Mouse (Mus musculus): ENCODE data around the gene Rsph14.
A peak's percentile ranks its signal among the peaks of the same experiment; 100 is the strongest.

The Rsph14 gene

DNA sequence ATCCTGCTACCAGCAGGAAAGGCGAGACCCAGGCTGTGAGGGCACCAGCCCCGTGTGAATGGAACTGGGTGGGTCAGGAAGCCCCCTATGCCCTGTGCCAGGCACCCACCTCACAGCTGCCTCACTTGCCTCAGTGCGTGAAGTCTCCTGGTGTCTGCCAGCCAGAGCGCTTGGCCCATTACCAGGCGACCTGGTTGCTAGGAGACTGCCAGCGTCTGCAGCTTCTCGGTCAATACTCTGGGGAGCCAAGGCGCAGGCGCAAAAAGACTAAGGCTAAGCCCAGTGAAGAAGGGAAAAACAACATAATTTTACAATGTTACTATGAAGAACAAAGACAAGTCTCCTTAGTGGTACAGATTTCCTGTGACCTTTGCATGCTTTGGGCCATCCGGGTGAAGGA is at the start of gene Rsph14:
TSS of gene Rsph14 (minus strand) at position 192 of the 400 bp plus-strand sequence.
- DNase-seq (ENCODE audit: extremely low spot score, low spot score) = peak; percentile 51

DNA sequence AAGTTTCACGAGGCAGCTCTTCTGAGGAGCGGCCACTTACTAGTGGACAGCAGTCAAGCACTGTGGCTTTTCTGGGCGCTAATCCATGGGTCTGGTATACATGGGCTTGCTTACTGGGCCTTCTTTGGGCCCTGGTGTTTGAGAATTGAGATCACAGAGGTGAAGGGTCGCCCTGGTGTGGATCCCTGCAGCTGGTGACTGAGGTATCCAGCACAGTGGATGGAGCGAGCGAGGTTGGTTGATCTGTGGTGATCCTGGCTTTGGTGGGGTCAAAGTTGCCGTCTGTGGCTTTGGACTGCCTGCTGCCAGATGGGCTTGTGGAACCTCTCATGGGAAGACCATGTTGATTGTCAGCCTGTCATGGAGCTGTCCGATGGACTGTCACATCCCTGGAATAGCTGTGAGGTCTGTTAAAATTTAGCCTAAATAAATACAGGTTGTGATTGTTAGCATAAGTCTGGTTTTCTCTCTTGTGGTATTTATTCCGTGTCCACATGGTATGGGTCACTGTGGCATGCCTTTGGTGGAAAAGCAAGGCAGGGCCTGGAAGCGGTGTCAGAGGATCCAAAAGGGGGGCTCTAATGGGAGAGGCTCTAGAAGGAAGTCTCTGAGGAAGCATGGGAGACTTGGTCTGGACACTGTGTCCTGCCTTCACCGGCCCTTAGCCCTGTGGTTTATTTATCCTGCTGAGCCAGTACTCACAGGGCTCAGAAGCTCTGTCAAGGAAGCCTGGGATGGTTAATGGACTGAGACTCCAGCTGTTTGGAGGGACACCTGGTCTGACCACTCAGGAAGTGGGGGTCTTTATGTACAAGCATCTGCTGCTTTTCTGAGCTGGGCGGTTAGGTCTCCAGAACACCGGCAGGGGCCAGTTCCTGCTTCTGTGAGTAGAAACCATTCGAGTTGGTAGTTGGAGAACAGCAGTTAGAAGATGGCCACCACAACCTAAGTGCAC is 46.1 kb upstream of the Rsph14 start:
- DNase-seq (ENCODE audit: extremely low spot score, low spot score) = no peak

DNA sequence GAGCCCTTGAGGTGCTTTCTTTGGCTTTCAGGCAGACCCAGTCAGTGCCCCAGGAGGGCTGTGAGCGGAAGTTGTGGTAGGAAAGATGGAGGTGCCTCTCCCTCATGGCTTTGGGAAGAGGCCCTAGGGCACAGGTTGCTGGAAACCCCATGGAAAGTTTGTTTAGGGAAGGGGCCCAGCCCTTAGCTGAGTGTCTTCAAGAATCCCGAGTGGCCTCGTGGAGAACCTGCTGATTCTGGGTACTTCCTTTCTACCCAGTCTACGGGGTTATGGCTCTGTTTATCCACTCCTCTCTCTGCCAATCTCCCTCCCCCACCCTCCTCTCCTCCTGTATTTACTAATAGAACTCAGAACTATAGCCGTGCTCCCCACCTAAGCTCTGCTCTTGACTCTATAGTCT is 43.3 kb upstream of the Rsph14 start:
- no peak for DNase-seq (ENCODE audit: extremely low spot score, low spot score)

DNA sequence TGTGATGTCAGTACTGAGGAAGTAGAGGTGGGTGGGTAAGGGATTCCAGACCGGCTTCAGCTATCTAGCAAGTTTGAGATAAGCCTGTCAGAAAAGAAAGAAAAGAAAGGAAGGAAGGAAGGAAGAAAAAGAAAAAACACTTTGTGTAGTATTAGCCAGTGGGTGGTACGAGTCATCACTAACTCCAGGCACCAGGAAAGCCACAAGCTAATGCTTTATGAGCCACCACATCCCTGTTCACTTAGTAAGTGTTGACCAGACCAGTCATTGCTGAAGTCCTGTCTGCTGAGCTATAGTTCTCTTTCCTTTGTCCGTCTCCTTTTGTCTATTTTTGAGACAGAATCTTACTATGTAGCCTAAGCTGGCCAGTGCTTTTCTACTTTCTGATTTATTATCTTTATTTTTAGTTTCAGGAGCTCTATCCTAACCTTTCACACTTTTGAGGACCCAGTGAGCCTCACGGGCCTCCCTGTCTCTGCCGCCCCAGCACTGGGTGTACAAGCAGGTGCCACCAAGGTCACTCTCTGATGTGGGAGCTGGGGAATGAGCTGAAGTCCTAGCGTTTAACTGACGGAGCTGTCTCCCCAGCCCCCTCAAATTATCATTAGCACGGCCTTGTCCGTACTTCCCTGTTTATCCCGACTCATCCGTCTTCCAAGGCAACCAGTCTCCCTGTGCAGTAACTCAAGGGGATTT is 38.0 kb upstream of the Rsph14 start:
- no peak for DNase-seq (ENCODE audit: extremely low spot score, low spot score)

DNA sequence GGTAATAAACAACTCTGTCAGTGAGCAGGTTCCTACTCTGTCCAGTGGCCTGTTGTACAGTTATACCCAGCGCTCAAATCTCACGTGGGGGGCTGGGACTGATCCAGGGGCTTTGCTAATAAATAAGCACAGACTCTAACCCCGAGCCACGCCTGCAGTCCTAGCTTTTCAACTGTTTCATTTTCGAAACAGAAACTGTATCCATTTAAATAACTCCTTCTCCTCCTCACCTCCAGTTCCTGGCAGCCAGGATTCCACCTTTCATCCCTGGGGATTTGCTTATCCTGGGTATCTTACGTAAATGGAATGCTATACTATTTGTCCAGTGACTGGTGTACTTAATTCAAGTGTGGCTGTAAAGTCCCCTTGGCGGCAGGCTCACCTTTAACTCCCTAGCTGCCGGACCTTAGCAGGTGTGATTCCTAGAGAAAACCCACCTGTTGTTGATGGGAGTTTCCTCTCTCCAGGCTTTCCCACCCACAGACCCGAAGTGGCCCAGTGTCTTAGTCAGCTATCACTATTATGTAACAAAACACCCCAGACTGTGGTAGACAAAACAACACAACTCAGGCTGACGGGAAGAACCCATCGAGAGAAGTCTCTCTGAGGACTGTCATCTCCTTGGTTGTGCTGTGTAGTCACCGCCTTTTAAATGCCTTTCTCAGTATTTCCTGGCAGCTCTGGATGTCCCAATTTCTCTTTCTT is 36.4 kb upstream of the Rsph14 start:
- no peak for DNase-seq (ENCODE audit: extremely low spot score, low spot score)

DNA sequence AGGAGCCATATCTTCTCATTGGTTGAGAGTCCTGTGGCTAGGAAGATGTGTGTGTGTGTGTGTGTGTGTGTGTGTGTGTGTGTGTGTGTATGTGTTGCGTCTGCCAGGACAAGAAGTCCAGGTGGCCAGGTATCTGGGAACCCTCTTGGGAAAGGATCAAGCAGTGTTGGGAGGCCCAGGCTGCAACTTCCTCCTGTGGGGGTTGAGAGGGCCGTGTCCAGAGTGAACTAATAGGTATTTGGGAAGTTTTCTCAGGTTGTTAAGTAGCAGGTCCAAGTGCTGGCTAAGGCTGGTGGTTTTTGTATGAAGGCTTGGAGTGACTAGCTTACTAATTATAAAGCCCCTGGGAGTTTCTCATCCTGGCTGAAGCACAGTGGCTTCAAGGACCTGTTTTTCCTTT is 35.7 kb upstream of the Rsph14 start:
- DNase-seq (ENCODE audit: extremely low spot score, low spot score) = no peak

DNA sequence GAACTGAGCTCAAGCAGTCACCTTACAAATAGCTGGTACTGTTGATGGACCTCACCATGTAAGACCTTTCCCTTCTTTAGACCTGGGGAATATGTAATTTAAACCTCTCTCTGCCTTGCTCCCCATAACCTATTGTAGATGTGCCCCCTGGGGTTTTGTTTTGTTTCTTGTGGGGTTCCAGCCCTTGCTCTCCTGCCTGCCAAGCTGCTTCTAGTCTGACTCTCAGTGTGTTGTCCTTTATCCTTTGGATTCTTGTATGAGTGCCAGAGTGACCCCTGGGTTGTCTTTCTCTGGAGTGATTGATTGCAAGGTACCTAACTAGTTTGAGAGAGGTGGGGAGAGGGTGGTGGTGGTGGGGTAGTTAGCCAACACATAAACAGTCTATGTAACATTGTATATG is 35.1 kb upstream of the Rsph14 start:
- no peak for DNase-seq (ENCODE audit: extremely low spot score, low spot score)

DNA sequence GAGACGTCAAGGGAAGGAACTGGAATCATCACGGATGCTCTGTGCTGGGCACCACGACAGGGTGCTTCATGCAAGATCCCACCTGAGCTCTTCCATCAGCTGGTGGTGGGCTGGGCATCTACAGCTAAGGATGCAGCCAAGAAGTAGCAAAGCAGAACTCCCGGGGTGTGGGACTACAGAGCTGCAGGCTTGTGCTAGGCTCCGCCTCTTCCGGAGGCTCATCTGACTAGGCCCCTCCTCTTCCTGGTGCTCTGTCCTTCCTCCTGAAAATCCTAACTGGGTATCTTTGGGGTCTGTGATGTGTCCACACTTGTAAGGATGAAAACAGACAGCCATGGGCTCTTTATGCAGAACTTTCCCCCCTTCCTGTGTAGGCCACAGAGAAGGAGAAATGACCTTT is 33.3 kb upstream of the Rsph14 start:
- no peak for DNase-seq (ENCODE audit: extremely low spot score, low spot score)

DNA sequence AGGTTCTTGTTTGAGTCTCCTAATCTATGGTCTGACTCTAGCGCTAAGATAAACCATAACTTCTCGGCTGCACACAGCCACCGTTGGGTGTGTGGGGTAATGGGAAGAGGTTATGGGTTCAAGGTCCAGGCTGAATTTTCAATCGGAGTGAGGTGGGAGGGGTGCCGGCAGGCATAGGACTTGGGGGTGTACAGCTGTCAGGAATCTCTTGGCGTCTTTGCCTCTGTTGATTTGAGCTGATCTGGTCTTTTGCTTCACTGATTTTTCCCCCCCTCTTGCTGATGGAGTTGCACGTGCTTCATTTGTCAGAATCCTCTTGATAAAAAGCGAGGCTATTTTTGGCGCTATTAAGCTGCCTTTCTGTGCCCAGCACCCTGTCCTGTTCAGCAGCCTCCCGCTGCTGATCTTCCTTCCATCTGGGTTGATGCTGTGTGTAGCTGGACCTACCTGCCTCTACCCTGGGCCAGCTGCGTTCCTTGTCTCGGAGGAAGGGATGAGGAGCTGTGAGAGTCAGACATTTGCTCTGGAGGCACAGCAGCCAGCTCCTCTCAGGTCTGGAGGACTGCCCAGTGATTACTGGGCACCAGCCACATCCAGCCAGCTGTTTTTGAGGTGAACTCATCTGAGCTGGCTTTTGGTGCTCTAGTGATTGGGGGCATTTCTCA is 31.0 kb upstream of the Rsph14 start:
- no peak for DNase-seq (ENCODE audit: extremely low spot score, low spot score)

DNA sequence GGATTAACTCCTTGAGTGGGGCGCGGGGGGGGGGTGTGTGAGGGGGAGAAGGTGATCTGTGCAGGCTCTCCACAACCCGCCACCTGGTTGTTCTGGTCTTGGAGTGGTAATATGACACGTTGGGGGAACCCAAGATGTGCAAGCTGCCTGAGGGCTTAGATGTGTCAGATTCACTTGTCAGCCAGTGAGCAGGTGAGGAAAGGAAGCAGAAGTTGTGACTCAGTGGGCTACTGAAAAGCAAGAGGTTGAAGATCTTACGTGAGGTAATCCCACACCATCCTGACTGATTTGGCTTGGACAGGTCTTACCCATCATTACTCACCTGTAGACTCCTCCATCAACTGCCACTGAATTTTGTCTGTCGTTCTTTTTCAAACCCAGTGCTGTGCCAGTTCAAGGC is 30.2 kb upstream of the Rsph14 start:
- no peak for DNase-seq (ENCODE audit: extremely low spot score, low spot score)

DNA sequence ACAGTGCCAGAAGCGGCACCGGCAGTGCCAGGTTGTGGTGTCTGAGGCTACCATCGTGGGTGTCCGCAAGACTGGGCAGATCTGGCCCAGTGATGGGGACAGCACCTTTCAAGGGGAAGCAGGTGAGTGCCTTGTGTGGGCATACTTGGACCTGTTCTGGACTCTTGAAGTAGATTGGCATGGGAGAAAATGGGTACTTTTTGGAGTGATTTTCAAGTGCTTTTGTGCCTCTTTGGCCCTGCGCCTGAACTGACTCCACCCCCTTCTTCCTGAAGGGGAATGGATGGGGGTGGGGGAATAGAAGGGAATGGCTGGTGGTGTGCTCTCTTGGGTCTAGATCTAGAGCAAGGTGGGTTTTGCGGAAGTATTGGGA is 29.8 kb upstream of the Rsph14 start:
- peak; percentile 40 for DNase-seq (ENCODE audit: extremely low spot score, low spot score)

DNA sequence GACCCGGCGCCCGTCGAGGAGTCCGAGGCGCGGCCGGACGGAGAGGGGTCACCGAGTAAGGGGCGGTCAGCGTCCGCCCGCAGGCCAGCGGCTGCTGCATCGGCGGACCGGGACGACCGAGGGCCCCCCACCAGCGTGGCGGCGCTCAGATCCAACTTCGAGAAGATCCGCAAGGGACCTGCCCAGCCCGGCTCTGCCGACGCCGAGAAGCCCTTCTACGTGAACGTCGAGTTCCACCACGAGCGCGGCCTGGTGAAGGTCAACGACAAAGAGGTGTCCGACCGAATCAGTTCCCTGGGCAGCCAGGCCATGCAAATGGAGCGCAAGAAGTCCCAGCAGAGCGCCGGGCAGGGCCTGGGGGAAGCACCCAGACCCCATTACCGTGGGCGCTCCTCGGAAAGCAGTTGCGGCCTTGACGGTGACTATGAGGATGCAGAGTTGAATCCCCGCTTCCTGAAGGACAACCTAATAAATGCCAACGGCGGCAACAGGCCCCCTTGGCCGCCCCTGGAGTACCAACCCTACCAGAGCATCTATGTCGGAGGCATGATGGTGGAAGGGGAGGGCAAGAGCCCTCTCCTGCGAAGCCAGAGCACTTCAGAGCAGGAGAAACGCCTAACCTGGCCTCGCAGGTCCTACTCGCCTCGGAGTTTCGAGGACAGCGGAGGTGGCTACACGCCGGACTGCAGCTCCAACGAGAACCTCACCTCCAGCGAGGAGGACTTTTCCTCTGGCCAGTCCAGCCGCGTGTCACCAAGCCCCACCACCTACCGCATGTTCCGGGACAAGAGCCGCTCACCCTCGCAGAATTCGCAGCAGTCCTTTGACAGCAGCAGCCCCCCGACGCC is 29.2 kb upstream of the Rsph14 start:
- peak; percentile 60 for DNase-seq (ENCODE audit: extremely low spot score, low spot score)

DNA sequence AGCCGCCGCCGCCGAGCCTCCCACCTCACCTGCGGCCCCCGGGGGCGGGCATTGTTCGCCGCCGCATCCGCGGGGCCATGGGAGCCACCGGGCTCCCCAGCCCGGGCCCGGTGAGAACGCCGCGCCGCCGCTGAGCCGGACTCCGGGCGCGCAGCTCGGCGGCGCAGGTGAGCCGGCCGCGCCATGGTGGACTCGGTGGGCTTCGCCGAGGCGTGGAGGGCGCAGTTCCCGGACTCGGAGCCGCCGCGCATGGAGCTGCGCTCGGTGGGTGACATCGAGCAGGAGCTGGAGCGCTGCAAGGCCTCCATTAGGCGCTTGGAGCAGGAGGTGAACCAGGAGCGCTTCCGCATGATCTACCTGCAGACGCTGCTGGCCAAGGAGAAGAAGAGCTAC is 28.5 kb upstream of the Rsph14 start:
- DNase-seq (ENCODE audit: extremely low spot score, low spot score) = peak; percentile 59

DNA sequence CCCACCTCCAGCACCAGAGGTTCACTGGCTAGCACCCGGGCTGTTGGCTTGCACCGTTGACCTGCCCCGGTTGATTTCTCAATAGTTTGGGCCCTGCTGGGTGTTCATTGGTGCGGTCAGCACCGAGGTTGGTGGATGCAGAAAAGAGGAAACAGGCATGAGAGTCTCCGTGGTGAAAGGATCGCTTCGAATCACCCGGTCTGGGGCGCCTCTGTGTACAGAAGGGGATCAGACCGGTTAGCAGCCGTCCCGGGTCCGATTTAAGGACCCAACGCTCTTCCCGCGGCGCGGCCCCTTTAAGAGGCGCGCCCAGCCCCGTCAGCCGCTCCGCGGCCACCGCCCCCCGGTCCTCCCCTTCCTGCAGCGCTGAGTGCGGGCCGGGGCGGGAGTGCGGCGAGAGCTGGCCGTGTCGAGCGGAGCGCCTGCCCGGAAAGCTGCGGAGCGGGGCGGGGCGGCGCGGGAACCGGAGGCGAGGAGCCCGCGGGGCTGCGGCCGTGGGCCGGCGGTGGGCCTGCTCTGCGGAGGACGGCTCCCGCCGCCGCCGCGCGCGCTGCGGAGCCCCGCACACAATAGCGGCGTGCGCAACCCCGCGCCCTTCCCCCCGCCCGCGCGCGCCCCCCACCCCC is 27.9 kb upstream of the Rsph14 start, which contains the start of gene Bcr:
TSS of gene Bcr (plus strand) at position 376 of the 626 bp plus-strand sequence.
- DNase-seq (ENCODE audit: extremely low spot score, low spot score) = peak; percentile 82

DNA sequence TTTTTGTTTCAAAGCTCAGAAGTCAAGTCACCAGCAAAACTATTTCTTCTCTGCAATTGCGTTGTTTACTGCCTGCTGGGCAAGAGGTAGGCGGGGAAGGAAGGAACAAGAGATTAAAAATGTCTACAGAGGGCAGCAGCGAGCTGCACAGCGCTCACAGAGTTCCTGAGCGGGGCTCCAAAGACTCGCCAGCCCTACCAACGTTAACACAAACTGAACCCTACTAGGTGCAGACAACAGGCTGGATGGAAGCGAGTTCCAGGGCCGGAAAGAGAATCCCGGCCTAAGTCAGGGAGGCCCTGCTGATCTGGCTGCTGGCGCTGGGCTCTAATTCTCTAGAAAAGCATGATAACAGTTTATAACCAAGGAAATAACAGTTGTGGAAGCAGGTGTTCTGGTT is 27.0 kb upstream of the Rsph14 start:
- DNase-seq (ENCODE audit: extremely low spot score, low spot score) = peak; percentile 49

DNA sequence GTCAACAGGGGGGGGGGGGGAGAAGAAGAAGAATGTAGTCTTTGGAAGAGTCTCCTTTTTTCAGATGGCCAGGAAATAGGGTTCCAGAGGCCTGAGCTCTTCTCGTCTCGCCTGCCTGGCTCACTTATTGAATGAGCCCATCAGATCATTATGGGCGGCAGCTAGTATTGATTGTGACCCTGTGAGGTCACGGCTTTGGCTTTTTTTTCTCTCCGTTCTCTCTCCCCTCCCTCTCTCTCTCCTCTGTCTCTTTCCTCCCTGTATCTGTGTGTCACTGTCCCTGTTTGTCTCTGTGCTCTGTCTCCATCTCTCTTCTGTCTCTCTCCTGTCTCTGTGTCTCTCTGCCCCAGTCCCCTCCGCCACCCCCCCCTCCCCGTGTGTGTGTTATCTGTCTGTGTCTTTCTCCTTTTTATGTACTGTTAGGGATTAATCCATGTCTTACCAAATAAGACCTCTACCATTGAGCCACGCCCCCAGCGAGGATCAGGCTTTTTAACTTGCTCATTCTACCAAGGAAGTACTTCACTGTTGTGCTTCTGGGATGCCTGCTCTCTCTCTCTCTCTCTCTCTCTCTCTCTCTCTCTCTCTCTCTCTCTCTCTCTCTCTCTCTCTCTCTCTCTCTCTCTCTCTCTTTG is 26.5 kb upstream of the Rsph14 start:
- no peak for DNase-seq (ENCODE audit: extremely low spot score, low spot score)

DNA sequence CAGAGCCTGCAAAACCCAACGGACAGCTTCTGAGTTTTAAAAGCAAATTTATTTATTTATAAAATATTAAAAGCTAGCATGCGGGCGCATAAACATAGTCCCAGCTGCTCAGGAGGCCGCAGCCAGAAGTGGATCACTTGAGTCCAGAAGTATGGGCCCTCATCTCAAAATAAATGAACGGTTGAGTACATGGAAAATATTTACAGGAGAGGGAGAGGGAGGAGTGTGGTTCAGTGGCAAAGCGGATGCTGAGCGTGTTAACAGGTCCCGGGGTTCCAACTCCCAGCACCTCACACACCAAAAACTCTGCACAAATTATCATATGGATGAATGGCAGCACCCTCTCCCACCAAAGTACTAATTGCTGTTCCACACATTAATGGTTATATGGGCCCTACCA is 25.9 kb upstream of the Rsph14 start:
- no peak for DNase-seq (ENCODE audit: extremely low spot score, low spot score)

DNA sequence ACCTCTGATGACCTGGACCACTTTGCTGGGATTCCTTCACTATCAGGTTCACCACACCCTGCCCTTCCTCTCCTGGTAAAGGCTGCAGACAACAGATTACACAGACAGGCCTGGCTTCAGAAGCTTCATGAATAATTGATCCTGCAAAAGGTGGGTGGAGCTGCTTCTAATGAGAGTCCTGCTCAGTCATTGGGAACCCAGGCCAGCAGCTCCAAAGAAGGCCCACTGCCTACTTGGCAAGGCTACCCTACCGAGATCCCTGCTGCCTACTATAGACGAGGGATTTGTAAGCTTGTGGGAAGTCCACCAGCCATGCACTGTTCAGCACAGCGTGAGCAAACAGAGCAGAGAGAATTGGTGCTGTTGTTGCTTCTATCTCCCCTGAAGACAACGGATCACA is 23.9 kb upstream of the Rsph14 start:
- DNase-seq (ENCODE audit: extremely low spot score, low spot score) = no peak

DNA sequence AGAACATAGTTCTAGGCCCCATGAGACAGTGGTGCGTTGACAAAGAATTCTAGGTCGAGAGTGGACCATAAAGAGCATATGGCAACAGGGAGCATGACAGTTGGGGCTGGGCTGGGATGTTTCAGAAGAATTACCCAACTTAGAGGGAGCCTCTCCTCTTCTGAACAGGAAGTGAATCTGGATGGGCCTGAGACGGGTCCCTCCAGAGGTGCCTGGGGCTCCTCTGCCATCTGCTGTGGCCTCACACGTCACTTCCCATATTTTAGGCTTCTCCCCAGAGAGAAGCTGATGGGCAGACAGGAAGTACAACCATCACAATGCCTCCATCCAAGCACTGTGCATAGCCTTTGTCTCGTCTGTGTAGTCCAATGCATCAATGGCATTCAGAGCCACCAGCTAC is 23.3 kb upstream of the Rsph14 start:
- DNase-seq (ENCODE audit: extremely low spot score, low spot score) = no peak

DNA sequence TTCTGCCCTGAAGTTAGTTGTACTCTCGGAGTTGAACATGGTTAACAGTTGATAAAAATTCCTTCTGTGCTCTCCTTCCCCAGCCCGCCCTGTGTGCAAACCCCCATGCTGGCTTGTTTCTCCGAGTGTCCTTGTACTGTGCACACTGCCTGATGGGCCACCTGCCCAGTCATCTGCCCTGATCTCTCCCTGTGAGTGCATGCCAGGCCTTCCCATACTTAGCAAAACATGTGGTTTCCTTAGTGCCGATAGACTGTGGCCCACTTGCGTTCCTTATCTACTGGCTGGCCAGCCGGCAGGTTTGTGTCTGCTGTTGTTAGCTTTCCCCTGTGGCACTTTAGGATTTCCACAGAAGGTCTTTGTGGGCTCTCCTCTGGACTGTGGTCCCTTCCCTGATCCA is 21.7 kb upstream of the Rsph14 start:
- no peak for DNase-seq (ENCODE audit: extremely low spot score, low spot score)
